Mouse (Mus musculus) naive thymus-derived CD4-positive, alpha-beta T cell, adult 2 months (primary cell): ENCODE measurements around the gene Aaas.
A peak's percentile ranks its signal among the peaks of the same experiment; 100 is the strongest.

Experiments
- DNase-seq: peaks from one replicate; pipeline ENCODE4 v3.0.0-alpha.2; 2011; ENCODE audit warnings: low read depth

Aaas gene

GRCm38 (mm10) chr15:102350138-102350941 lies at the start of gene Aaas:
Gene Aaas, minus strand, starts transcription at chr15:102350771.
- peak; percentile 96 for DNase-seq

GRCm38 (mm10) chr15:102399229-102400221 lies 49.0 kb upstream of the Aaas start:
- peak; percentile 75 for DNase-seq

- no peak for DNase-seq
These were observed 48.1 kb upstream of the Aaas start for GRCm38 (mm10) chr15:102398629-102399028.

GRCm38 (mm10) chr15:102395061-102395460 lies 44.5 kb upstream of the Aaas start:
- DNase-seq: no peak

- DNase-seq: no peak
These were observed 43.0 kb upstream of the Aaas start for GRCm38 (mm10) chr15:102393584-102394014.

- no peak for DNase-seq
These were observed 41.9 kb upstream of the Aaas start for GRCm38 (mm10) chr15:102392520-102392919.

GRCm38 (mm10) chr15:102388942-102389341 lies 38.4 kb upstream of the Aaas start:
- DNase-seq: no peak

GRCm38 (mm10) chr15:102386640-102387039 lies 36.1 kb upstream of the Aaas start:
- DNase-seq: no peak

GRCm38 (mm10) chr15:102383671-102384070 lies 33.1 kb upstream of the Aaas start:
- DNase-seq: no peak

GRCm38 (mm10) chr15:102381575-102381974 lies 31.0 kb upstream of the Aaas start:
- peak; percentile 83 for DNase-seq

- peak; percentile 45 for DNase-seq
These were observed 27.3 kb upstream of the Aaas start for GRCm38 (mm10) chr15:102377810-102378262.

GRCm38 (mm10) chr15:102377163-102377543 lies 26.6 kb upstream of the Aaas start:
- peak; percentile 86 for DNase-seq

GRCm38 (mm10) chr15:102376453-102377162 lies 26.0 kb upstream of the Aaas start:
- DNase-seq: no peak

- no peak for DNase-seq
These were observed 20.2 kb upstream of the Aaas start for GRCm38 (mm10) chr15:102370727-102371126.

- no peak for DNase-seq
These were observed 19.4 kb upstream of the Aaas start for GRCm38 (mm10) chr15:102369972-102370371.

- no peak for DNase-seq
These were observed 16.3 kb upstream of the Aaas start, which contains the start of gene Sp7 for GRCm38 (mm10) chr15:102366733-102367344. Gene Sp7, minus strand, starts transcription at chr15:102367182.

- no peak for DNase-seq
These were observed 15.7 kb upstream of the Aaas start for GRCm38 (mm10) chr15:102366238-102366637.

GRCm38 (mm10) chr15:102364678-102365077 lies 14.1 kb upstream of the Aaas start:
- DNase-seq: no peak

- no peak for DNase-seq
These were observed 12.1 kb upstream of the Aaas start for GRCm38 (mm10) chr15:102362648-102363047.

GRCm38 (mm10) chr15:102358834-102359233 lies 8.3 kb upstream of the Aaas start:
- no peak for DNase-seq

- DNase-seq: no peak
These were observed 7.6 kb upstream of the Aaas start for GRCm38 (mm10) chr15:102358126-102358525.
